Mouse (Mus musculus): ENCODE data around the gene Eefsec.

GRCm38 (mm10) chr6:88216199-88216598 is 230.1 kb downstream of the Eefsec start:
- TF ChIP-seq POLR2A (IDR thresholded peaks at IDR 0.05; ENCODE audit: insufficient read depth, low read length) (no peak), EP300 (IDR thresholded peaks at IDR 0.05; ENCODE audit: insufficient read depth, low read depth, low read length) (no peak)
